Mouse (Mus musculus) liver, adult 2 months (tissue): ENCODE measurements around the gene Acbd4.

Experiments used
- CTCF ChIP-seq: fragments of 200-500 bp; IDR thresholded peaks from 2 replicates; pipeline ENCODE4 v1.5.1; 2011; ENCODE audit warnings: low read depth, low read length, control low read depth
- POLR2A ChIP-seq: fragments of 200-500 bp; IDR thresholded peaks from 2 replicates; pipeline ENCODE4 v1.6.1; 2011; ENCODE audit warnings: low read length, control low read depth; ENCODE audit not compliant: insufficient read depth; ENCODE audit errors: extremely low read depth

DNA sequence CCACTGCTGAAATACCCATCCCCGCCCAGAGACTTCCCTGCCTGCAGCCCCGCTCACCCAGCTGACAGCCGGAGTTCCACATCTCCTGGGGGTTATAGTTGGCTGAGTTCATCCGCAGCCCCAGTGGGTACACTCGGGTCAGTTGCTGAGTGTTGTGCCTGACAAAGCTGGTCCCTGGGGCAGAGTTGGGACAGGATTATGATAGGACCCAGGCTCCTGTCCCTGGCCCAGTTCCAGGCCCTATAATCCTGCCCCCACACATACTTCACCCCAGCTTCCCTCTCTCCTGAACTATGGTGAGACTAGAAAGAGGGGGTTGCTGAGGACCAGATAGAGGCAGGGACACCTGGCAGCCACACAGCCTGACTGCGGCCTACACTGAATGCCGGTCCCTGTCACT is 27.8 kb upstream of the Acbd4 start:
- no peak for TF ChIP-seq CTCF
- no peak for TF ChIP-seq POLR2A
